Mouse (Mus musculus): ENCODE results near the gene Tcf7. TPM values are rescaled to one million over a fixed set of nuclear protein-coding genes. Genes with fewer than 3 reads are reported as not detected.
A peak's percentile ranks its signal among the peaks of the same experiment; 100 is the strongest.
"Not testable (repeated sequence)": the region's sequence is repeated elsewhere in the genome, so short reads cannot be mapped to it uniquely, and the experiment has no call there.

Tcf7 gene
- polyA plus RNA-seq, 1 experiment from 2014 or later = 1.0 TPM

- Histone ChIP-seq H3K4me2 (ENCODE audit: low read depth, low read length) (no peak overlapping the region), H3K36me3 (ENCODE audit: control insufficient read depth, insufficient read depth) (no peaks in the 10 kb centered on the region), H3K4me3 (ENCODE audit: low read depth, low read length) (no peak overlapping the region), H3K4me1 (ENCODE audit: control insufficient read depth, low read depth, low read length) (peaks cover 7% of the 10 kb centered on the region), H3K27me3 (ENCODE audit: control insufficient read depth, insufficient read depth, low read depth, low read length) (no peaks in the 10 kb centered on the region), H3K9me3 (replicated peaks; ENCODE audit: control insufficient read depth, low read length) (no peaks in the 10 kb centered on the region), H3K9ac (ENCODE audit: low read depth, low read length) (no peak overlapping the region), H3K27ac (ENCODE audit: low read length) (no peak overlapping the region)
- ATAC-seq (ENCODE audit: low read depth) = no peak
- WGBS (ENCODE audit: insufficient replicate concordance) = 64% methylated on average over 13 of the region's 13 CpGs
Measured at GRCm38 (mm10) chr11:52227466-52228226, 55.2 kb downstream of the Tcf7 start.

DNA sequence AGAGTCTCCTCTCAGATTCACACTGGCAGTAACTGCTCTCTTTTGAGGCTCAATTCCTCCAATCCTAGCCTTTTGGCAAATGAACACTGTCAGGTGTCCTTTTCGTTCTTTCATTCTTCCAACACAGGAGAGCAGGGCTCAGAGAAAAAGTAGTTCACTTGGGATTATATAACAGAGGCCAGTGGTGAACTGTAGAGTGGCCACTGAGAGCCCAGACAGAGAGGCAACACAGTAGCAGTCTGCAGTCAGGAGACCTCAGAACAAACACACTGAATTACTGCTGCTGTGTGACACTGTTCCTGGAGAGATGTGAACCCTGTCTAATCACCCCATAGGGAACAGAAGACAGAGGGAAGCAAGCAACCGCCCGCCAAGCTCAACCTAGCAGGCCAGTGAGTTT lies 55.8 kb downstream of the Tcf7 start:
- Histone ChIP-seq H3K36me3 (ENCODE audit: control insufficient read depth, insufficient read depth) (no peaks in the 10 kb centered on the region), H3K4me2 (ENCODE audit: low read depth, low read length) (no peak overlapping the region), H3K4me3 (ENCODE audit: low read depth, low read length) (no peak overlapping the region), H3K4me1 (ENCODE audit: control insufficient read depth, low read depth, low read length) (peaks cover 7% of the 10 kb centered on the region), H3K9me3 (replicated peaks; ENCODE audit: control insufficient read depth, low read length) (no peaks in the 10 kb centered on the region), H3K9ac (ENCODE audit: low read depth, low read length) (no peak overlapping the region), H3K27ac (ENCODE audit: low read length) (no peak overlapping the region), H3K27me3 (ENCODE audit: control insufficient read depth, insufficient read depth, low read depth, low read length) (no peaks in the 10 kb centered on the region)
- ATAC-seq (ENCODE audit: low read depth) = no peak
- WGBS (ENCODE audit: insufficient replicate concordance) = 64% methylated on average over 3 of the region's 3 CpGs

GRCm38 (mm10) chr11:52225986-52226599 lies 56.7 kb downstream of the Tcf7 start:
- Histone ChIP-seq H3K36me3 (ENCODE audit: control insufficient read depth, insufficient read depth) (no peaks in the 10 kb centered on the region), H3K9ac (ENCODE audit: low read depth, low read length) (no peak overlapping the region), H3K4me1 (ENCODE audit: control insufficient read depth, low read depth, low read length) (peaks cover 6% of the 10 kb centered on the region), H3K4me2 (ENCODE audit: low read depth, low read length) (no peak overlapping the region), H3K27ac (ENCODE audit: low read length) (no peak overlapping the region), H3K4me3 (ENCODE audit: low read depth, low read length) (no peak overlapping the region), H3K9me3 (replicated peaks; ENCODE audit: control insufficient read depth, low read length) (no peaks in the 10 kb centered on the region), H3K27me3 (ENCODE audit: control insufficient read depth, insufficient read depth, low read depth, low read length) (no peaks in the 10 kb centered on the region)
- ATAC-seq (ENCODE audit: low read depth) = no peak
- 51% methylated on average over 3 of the region's 3 CpGs for WGBS (ENCODE audit: insufficient replicate concordance)

- no peak overlapping the region for H3K9ac ChIP-seq (ENCODE audit: low read depth, low read length)
- ATAC-seq (ENCODE audit: low read depth) = peak; percentile 82
- H3K4me2 ChIP-seq (ENCODE audit: low read depth, low read length) = peak overlapping the region; percentile 44
- no peaks in the 10 kb centered on the region for H3K36me3 ChIP-seq (ENCODE audit: control insufficient read depth, insufficient read depth)
- H3K27ac ChIP-seq (ENCODE audit: low read length) = peak overlapping the region; percentile 50; the same call in 1 of the 2 replicates
- no peaks in the 10 kb centered on the region for H3K9me3 ChIP-seq (replicated peaks; ENCODE audit: control insufficient read depth, low read length)
- no peaks in the 10 kb centered on the region; the same call in 1 of the 2 replicates for H3K4me1 ChIP-seq (ENCODE audit: control insufficient read depth, low read depth, low read length)
- no peaks in the 10 kb centered on the region for H3K27me3 ChIP-seq (ENCODE audit: control insufficient read depth, insufficient read depth, low read depth, low read length)
- peak overlapping the region; percentile 31 for H3K4me3 ChIP-seq (ENCODE audit: low read depth, low read length)
- 10% methylated on average over 19 of the region's 19 CpGs for WGBS (ENCODE audit: insufficient replicate concordance)
Measured at GRCm38 (mm10) chr11:52223968-52224682, 58.7 kb downstream of the Tcf7 start.

DNA sequence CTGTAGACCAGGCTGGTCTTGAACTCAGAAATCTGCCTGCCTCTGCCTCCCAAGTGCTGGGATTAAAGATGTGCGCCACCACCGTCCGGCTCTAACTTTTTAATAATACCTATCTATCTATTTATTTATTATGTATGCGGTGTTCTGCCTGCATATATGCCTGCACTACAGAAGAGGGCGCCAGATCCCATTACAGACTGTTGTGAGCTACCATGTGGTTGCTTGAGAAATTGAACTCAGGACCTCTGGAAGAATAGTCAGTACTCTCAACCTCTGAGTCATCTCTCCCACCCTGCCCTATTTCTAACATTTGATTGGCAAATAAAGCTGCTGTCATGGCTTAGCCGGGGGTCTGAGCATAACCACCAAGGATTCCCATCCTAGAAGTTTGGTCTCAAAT lies 59.9 kb downstream of the Tcf7 start:
- H3K4me3 ChIP-seq (ENCODE audit: low read depth, low read length) = no peak overlapping the region
- H3K4me1 ChIP-seq (ENCODE audit: control insufficient read depth, low read depth, low read length) = no peaks in the 10 kb centered on the region; the same call in 1 of the 2 replicates
- no peaks in the 10 kb centered on the region for H3K36me3 ChIP-seq (ENCODE audit: control insufficient read depth, insufficient read depth)
- no peak overlapping the region for H3K27ac ChIP-seq (ENCODE audit: low read length)
- ATAC-seq (ENCODE audit: low read depth) = no peak
- no peak overlapping the region for H3K4me2 ChIP-seq (ENCODE audit: low read depth, low read length)
- H3K9ac ChIP-seq (ENCODE audit: low read depth, low read length) = no peak overlapping the region
- H3K9me3 ChIP-seq (replicated peaks; ENCODE audit: control insufficient read depth, low read length) = no peaks in the 10 kb centered on the region
- H3K27me3 ChIP-seq (ENCODE audit: control insufficient read depth, insufficient read depth, low read depth, low read length) = no peaks in the 10 kb centered on the region
- WGBS (ENCODE audit: insufficient replicate concordance) = 54% methylated on average over 6 of the region's 6 CpGs

DNA sequence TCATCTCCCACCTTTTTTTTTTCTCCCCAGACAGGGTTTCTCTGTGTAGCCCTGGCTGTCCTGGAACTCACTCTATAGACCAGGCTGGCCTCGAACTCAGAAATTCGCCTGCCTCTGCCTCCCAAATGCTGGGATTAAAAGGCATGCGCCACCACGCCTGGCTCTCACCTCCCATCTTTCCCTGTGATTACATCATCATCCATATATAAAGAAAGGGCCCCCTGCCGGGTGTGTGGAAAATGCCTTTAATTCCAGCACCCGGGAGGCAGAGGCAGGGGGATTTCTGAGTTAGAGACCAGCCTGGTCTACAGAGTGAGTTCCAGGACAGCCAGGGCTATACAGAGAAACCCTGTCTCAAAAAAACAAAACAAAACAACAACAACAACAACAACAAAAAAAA lies 60.9 kb downstream of the Tcf7 start:
- H3K27me3 ChIP-seq (ENCODE audit: control insufficient read depth, insufficient read depth, low read depth, low read length); H3K27ac ChIP-seq (ENCODE audit: low read length); H3K4me1 ChIP-seq (ENCODE audit: control insufficient read depth, low read depth, low read length); H3K4me3 ChIP-seq (ENCODE audit: low read depth, low read length); H3K9ac ChIP-seq (ENCODE audit: low read depth, low read length); H3K9me3 ChIP-seq (replicated peaks; ENCODE audit: control insufficient read depth, low read length); H3K36me3 ChIP-seq (ENCODE audit: control insufficient read depth, insufficient read depth); H3K4me2 ChIP-seq (ENCODE audit: low read depth, low read length); ATAC-seq (ENCODE audit: low read depth): not testable (repeated sequence)
- 69% methylated on average over 6 of the region's 6 CpGs for WGBS (ENCODE audit: insufficient replicate concordance)

- H3K4me1 ChIP-seq (ENCODE audit: control insufficient read depth, low read depth, low read length) = no peaks in the 10 kb centered on the region; the same call in 1 of the 2 replicates
- no peak for ATAC-seq (ENCODE audit: low read depth)
- H3K4me2 ChIP-seq (ENCODE audit: low read depth, low read length) = peak overlapping the region; percentile 13; the same call in 1 of the 2 replicates
- no peak overlapping the region for H3K27ac ChIP-seq (ENCODE audit: low read length)
- WGBS (ENCODE audit: insufficient replicate concordance) = 4% methylated on average over 4 of the region's 4 CpGs
- no peaks in the 10 kb centered on the region for H3K9me3 ChIP-seq (replicated peaks; ENCODE audit: control insufficient read depth, low read length)
- H3K36me3 ChIP-seq (ENCODE audit: control insufficient read depth, insufficient read depth) = no peaks in the 10 kb centered on the region
- H3K27me3 ChIP-seq (ENCODE audit: control insufficient read depth, insufficient read depth, low read depth, low read length) = no peaks in the 10 kb centered on the region
- no peak overlapping the region for H3K4me3 ChIP-seq (ENCODE audit: low read depth, low read length)
- H3K9ac ChIP-seq (ENCODE audit: low read depth, low read length) = no peak overlapping the region
Measured at GRCm38 (mm10) chr11:52220282-52220681, 62.5 kb downstream of the Tcf7 start.

DNA sequence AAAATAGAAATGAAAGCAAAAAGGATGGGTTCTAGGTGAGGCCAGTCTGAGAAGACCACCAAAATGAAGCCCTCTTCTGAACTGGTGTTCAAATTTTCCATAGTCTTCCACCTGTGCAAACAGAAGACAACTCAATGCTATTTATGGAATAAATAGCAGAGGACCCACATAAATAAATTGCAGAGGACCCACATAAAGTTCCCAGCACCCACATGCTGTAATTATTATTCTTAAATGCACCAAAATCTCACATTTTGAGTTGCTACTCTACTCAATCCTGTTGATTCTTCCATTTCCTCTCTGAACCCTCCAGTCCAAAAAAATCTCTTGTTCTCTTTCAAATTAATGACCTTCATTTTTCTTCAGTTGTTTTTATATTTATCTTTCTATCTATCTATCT lies 68.9 kb downstream of the Tcf7 start, which contains the start of gene Olfr1371:
TSS of gene Olfr1371 (minus strand) at position 101 of the 400 bp plus-strand sequence.
- no peaks in the 10 kb centered on the region for H3K9me3 ChIP-seq (replicated peaks; ENCODE audit: control insufficient read depth, low read length)
- no peak for ATAC-seq (ENCODE audit: low read depth)

More for the DNA sequence above, 68.9 kb downstream of the Tcf7 start, which contains the start of gene Olfr1371:
- no peaks in the 10 kb centered on the region for H3K27me3 ChIP-seq (ENCODE audit: control insufficient read depth, insufficient read depth, low read depth, low read length)
- no peak within 1 kb of the TSS for H3K4me2 ChIP-seq (ENCODE audit: low read depth, low read length)
- no peak within 1 kb of the TSS for H3K4me3 ChIP-seq (ENCODE audit: low read depth, low read length)
- no peak within 1 kb of the TSS for H3K27ac ChIP-seq (ENCODE audit: low read length)
- no peaks in the 10 kb centered on the region for H3K36me3 ChIP-seq (ENCODE audit: control insufficient read depth, insufficient read depth)
- no peaks in the 10 kb centered on the region for H3K4me1 ChIP-seq (ENCODE audit: control insufficient read depth, low read depth, low read length)
- H3K9ac ChIP-seq (ENCODE audit: low read depth, low read length) = no peak within 1 kb of the TSS

Data from liver, embryonic 16.5 days (tissue).